Mouse (Mus musculus): ENCODE measurements around the gene Taok1.

Gene Taok1

DNA sequence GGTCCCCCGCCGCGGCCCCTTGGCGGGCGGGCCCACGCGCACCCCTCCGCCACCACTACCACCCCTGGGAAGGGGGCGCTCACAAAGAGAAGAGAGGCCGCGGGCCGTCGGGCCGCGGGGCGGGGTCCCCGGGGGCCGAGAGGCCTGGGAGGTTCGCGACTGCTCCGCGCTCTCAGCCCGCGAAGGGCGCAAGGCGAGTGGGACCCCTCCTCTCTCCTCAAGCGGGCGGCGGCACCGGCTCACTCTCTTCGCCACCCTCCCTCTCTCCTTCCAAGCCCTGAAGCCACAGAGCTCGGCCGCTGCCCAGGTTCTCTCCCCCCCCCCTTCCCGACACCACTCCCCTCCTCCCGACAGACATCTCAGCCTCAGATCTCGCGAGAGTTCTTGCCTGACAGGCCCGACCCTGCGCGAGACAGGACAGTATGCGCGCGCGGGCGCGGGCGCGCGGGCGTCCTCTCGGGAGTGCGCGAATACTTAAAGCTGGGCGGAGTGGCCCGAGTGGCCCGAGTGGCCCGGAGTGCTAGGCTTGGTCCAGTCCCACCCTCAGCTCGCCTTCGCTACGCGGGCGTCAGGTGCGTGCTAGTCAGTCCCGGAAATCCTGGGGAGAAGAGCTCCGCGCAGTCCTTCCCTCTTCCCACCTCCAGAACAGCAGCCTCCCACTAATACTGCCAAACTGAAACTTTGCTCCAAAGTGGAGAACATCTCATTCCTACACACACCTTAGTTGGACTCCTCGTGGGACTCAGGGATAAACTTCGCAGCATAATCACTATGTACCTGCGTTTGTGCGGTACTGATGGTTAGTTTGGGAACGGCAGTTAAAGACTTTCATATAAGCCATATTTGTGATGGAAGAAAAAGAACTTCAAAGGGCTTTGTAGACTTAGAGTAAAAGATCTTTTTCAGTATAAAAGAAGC lies at the start of gene Taok1:
Gene Taok1 (minus strand): TSS at position 278 of the 918 bp plus-strand sequence.
- peak; percentile 35; the same call in 1 of the 2 replicates for TF ChIP-seq GATA4 (IDR thresholded peaks at IDR 0.05; ENCODE audit: insufficient replicate concordance, low read length)

DNA sequence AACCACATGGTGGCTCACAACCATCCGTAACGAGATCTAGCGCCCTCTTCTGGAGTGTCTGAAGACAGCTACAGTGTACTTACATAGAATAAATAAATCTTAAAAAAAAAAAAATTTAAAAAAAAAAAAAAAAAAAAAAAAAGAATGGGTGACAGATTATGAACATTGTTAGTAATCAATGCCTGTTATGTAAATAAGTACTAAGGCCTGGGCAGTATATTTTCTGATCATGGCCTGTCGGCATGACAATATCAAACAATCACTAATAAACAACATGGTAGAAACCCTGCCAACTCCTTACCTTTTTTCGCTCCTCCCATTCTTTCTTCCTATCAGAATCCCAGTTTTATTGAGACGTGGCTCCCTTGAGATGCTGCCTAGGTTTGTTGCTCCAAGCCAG lies 44.9 kb upstream of the Taok1 start:
- TF ChIP-seq GATA4 (IDR thresholded peaks at IDR 0.05; ENCODE audit: insufficient replicate concordance, low read length) = no peak

DNA sequence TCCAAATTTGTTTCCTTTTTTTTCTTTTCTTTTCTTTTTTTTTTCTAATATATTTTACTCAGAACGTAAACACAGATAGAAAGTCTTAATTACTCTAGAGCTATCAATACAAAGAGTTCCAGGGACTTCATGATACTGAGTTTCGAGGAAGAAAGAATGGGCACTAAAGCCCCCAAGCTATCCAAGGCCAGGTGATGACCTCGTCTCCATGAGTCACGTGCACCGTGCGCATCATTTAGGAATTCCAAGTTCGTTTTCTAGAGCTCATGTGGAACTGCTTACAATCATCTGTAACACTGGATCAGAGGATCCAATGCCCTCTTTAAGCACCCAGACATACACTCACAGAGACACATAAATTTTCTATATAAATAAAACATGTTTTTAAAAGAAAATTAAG lies 41.3 kb upstream of the Taok1 start:
- no peak for TF ChIP-seq GATA4 (IDR thresholded peaks at IDR 0.05; ENCODE audit: insufficient replicate concordance, low read length)

DNA sequence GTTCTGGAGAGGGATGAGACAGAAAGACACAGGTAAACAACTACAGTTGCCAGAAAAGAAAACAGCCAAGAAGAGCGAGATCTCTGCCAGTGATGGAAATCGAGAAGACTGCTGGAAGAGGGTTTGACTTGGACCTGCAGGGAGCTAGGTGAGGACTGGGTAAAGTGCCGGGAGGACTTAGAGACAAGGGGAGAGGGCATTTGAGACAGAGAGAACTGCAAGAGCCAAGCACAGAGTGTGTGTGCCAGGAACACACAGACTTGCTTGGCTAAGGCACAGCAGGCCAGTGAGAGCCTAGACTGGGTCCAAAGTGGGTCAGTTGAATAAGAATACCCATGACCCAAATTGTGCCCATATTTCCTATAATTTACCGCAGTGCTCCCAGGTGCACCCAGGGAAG lies 37.9 kb upstream of the Taok1 start:
- TF ChIP-seq GATA4 (IDR thresholded peaks at IDR 0.05; ENCODE audit: insufficient replicate concordance, low read length) = no peak

DNA sequence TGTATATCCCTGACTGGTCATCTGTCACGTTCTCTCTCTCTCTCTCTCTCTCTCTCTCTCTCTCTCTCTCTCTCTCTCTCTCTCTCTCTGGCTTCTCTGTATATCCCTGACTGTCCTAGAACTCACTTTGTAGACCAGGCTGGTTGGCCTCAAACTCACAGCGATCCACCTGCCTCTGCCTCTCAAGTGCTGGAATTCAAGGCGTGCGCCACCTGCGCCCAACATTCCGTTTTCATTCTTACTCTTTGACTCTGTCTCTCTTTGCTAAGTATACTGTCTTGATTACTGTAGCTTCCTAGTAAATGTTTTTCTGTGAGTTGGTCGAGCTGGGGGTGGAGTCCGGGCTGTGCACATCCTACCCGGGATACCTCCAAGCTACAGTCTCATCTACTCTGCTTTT lies 33.8 kb upstream of the Taok1 start:
- TF ChIP-seq GATA4 (IDR thresholded peaks at IDR 0.05; ENCODE audit: insufficient replicate concordance, low read length) = no peak

DNA sequence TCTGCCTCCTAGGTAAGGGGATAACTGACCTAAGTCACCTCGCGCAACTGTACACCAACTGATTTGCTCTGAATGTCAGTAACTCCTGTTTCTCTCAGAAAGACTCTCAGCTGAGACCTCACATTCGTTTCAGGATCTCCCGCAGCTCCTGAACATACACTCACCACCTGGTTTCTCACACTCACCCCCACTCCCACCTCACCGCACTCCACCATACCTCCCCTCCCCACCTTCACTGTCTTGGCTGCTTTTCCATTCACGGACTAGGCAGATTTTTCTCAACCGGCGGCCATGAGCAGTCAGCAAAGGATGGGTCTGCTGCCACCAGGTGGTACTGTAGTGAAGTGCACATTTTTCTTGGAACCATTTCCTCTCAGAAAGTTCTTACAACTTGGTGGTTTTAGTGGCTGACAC lies 22.6 kb upstream of the Taok1 start:
- no peak for TF ChIP-seq GATA4 (IDR thresholded peaks at IDR 0.05; ENCODE audit: insufficient replicate concordance, low read length)

DNA sequence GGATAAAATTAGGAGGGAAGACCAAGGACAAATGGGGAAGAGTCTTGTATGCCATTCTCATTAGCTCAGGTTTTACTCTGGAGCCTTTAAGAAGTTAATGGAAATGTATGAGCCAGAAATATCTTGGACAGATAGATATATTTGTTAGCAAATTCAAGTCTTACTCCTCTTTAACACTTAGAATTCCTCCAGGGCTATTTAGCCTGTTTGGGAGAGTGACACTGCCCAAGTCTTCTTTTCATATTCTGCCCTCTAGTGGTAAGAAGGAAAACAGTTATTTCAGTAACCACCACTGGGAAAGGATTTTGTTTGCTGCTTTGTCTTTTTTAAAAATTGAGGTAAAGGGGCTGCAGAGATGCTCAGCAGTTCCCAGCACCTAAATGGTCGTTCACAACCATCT lies 21.9 kb upstream of the Taok1 start:
- no peak for TF ChIP-seq GATA4 (IDR thresholded peaks at IDR 0.05; ENCODE audit: insufficient replicate concordance, low read length)

DNA sequence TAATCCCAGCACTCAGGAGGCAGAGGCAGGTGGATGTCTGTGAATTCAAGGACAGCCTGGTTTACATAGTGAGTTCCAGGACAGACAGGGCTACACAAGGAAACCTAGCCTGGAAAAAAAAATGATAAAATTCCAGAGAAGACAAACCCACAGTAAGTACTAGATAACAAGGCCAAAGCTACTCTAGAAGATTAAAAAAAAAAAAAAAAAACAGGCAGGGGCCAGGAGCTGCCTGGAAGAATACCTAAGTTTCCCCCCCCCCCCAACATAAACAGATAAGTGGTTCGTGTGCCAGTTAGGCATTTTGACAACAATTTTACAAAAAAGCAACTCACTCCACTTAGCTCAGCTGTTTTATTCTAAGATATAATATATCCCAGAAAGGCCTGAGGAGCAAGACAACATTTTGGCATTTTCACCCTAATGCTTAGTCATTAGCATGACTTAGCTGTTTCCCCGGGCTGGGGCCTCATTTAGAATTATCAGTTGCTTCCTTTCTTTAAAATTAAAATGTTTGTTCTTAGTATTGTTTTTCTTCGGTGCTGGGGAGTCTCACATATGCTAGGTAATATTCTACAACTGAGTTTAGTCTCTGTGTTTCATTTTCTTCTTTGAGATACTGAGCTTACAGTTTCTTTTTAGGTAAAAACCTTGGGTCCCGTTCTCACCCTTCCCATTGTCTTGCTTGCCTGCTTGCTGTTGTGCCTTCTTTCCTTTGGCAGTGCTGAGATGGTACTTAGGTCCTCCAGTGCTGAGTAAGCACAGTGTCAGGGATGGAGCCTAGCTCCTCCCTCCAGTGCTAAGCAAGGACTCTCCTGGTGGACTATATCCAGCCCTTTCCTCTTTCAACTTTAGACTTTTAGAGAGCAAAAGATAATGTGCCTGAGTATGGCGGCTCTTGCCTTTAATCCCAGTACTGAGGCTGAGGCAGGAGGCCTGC lies 19.3 kb upstream of the Taok1 start:
- TF ChIP-seq GATA4 (IDR thresholded peaks at IDR 0.05; ENCODE audit: insufficient replicate concordance, low read length) = no peak

DNA sequence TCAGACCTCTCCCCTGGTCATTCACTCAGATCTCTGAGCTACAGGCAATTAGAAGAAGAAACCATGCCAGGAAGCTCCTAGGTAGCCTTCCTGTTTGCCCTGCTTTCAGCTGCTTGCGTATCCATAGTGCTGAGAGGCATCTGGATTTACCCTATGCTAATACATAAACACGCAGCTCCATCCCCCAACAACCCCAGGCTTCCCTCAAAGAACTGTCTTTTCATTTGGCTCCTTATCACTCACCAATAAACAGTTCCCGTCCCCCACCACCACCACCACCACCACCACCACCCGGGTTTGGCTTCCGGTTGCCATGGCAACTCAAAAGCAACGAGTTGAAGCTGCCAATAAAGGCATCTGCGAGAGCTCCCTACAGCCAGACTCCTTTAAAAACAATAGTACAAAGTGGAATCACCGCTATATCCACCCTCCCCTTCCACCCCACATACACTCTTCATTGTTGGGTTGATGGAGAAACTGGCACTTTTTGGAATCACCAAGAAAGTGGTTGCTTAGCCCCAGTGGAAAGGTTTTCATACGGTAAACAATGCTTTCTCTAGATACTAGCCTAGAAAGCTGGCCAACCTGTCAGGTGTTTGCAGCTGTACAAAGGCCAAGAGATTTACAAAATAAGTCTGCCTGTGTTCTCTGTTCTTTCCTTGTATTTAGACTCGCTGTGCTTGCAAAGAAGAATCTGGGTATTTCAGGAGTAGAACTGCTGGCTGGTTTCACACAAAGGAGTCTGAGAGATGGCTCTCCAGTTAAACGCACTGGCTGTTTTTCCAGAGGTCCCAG lies 17.6 kb upstream of the Taok1 start:
- no peak for TF ChIP-seq GATA4 (IDR thresholded peaks at IDR 0.05; ENCODE audit: insufficient replicate concordance, low read length)

DNA sequence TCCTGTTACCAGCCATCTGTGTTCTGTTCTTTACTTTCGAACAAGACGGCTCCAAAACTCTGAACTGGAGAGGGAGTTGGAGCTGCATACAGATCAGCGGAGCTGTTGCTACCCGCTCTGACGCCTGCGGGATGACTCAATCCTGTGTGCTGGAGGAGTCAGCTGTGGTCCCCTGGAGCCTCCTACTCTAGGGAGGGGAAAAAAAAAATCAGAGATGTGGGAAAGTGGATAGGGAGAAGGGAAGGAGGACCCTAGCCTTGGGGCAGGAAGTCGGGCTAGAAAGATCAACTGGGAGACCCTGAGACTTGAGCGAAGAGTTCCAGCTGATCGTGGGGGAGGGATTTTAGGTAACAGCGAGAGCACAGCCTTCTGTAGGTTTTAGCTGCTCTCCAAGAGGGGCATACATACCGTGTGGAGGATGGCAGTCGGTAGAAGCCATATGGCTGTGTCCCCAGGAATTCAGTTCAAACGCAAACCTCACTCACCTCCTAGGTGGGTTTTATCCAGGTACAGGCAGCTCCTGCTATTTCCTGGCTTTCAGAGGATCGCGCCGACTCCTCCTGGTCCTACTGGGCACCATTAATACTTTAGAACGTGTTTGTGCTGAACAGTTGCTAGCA lies 16.9 kb upstream of the Taok1 start:
- no peak for TF ChIP-seq GATA4 (IDR thresholded peaks at IDR 0.05; ENCODE audit: insufficient replicate concordance, low read length)

DNA sequence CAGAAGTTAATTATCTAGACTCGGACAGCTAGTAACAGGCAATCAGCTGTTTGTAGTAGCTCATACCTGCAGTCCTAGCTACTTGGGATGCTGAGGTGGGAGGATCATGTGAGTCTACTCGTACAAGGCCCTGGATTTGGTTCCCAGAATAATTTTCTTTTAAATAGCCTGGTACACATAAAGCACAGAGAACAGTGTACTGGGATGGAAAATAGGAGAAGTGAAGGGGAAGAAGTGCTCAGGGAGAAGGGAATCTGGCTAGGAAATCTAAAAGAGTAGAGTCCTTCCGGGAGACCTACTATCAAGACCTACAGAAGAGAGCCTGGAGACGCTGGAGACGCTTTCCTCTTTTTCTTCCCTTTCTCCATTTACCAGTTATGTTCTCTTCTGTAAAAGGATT lies 16.4 kb upstream of the Taok1 start:
- TF ChIP-seq GATA4 (IDR thresholded peaks at IDR 0.05; ENCODE audit: insufficient replicate concordance, low read length) = no peak

DNA sequence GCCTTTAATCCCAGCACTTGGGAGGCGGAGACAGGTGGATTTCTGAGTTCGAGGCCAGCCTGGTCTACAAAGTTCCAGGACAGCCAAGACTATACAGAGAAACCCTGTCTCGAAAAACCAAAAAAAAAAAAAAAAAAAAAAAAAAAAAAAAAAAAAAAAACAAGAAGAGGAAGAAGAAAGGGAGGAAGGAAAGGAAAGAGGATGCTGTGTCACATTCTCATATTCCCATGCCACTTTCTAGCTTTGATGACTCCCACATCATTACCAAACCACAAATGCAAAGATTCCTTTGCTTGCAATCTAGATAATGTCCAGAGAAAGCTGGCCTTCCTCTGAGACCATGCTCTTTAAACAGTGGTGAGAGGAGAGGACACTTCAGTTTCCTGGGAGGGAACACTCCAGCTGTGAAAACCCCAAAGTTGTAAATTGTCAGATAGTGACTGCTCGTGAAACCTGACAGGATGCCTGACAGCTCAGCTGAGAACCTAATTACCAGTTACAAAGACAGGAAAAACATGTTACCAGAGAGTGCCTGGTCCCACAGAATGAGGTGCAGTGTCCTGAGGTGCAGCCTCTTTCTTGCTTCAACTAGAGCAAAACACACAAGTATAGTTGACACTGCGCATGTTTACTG lies 14.4 kb upstream of the Taok1 start:
- no peak for TF ChIP-seq GATA4 (IDR thresholded peaks at IDR 0.05; ENCODE audit: insufficient replicate concordance, low read length)

DNA sequence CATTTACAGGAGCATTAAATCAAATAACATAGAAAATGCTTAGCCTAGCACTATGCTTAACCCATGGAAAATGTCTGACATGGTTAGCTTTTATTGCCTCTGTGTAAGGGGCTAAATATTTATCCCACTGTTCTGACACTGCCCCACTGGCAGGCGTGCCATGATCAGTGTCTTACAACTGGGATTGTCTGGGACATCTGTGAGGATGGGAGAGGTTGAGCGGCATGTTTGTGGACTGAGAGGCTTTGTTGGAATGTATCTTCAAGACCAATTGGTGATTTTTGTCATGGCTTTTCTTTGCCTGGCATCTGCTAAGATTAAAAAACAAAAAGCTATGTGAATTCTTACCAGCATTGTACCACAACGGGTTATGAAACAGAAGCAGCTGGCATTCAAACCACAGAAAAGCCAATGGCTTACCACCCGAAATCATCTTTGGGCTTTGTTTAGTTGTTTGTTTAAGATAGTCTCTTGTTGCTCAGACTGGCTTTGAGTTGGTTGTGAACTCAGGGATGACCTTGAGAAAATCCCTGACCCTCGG lies 7.5 kb upstream of the Taok1 start:
- TF ChIP-seq GATA4 (IDR thresholded peaks at IDR 0.05; ENCODE audit: insufficient replicate concordance, low read length) = no peak

Measured in liver, adult (tissue).